Mouse (Mus musculus): Measurements from ENCODE around the gene Itprid1.

Itprid1 gene

DNA sequence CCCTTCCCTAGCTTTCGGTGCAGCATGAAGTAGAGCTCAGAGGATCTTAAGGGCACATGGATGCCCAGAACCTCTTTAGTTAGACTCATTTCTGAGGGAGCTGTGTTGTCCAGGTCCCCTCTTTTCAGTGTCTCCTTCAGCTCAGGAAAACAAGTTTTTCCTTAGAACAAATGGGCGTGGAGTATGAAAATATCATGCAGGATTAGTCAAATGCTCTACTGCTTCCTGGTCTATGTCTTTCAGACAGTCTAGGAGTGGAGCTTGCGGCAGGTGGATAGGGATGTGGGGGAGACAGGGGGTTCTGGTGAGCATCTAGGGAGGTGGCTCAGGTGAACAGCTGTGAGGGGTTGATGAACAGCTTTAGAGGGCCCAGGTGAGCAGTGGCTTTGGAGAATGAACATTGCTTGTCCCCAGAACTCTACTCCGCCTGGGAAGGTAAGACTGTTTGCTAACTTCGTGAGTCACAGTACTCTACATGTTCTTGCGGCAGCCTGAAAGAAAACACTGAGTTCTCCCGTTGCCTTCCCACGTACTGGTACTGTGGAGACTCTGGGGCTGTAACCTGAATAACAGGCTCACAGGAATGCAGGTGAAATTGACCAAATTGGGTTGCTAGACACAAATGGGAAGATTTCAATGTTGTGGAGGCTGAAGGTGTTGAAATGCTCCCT is at the start of gene Itprid1:
Itprid1 (plus strand) TSS at position 246 of the 671 bp plus-strand sequence.
- DNase-seq (ENCODE audit: low spot score) = no peak

GRCm38 (mm10) chr6:55789557-55789956 is 47.1 kb upstream of the Itprid1 start:
- DNase-seq (ENCODE audit: low spot score) = no peak

GRCm38 (mm10) chr6:55791852-55792496 is 44.7 kb upstream of the Itprid1 start:
- peak; percentile 6 for DNase-seq (ENCODE audit: low spot score)

GRCm38 (mm10) chr6:55792536-55792935 is 44.2 kb upstream of the Itprid1 start:
- DNase-seq (ENCODE audit: low spot score) = no peak

GRCm38 (mm10) chr6:55802686-55803085 is 34.0 kb upstream of the Itprid1 start:
- no peak for DNase-seq (ENCODE audit: low spot score)

- no peak for DNase-seq (ENCODE audit: low spot score)
Measured at GRCm38 (mm10) chr6:55803357-55803756, 33.3 kb upstream of the Itprid1 start.

GRCm38 (mm10) chr6:55803991-55804680 is 32.6 kb upstream of the Itprid1 start:
- DNase-seq (ENCODE audit: low spot score) = no peak

- no peak for DNase-seq (ENCODE audit: low spot score)
Measured at GRCm38 (mm10) chr6:55804681-55805000, 32.1 kb upstream of the Itprid1 start.

DNA sequence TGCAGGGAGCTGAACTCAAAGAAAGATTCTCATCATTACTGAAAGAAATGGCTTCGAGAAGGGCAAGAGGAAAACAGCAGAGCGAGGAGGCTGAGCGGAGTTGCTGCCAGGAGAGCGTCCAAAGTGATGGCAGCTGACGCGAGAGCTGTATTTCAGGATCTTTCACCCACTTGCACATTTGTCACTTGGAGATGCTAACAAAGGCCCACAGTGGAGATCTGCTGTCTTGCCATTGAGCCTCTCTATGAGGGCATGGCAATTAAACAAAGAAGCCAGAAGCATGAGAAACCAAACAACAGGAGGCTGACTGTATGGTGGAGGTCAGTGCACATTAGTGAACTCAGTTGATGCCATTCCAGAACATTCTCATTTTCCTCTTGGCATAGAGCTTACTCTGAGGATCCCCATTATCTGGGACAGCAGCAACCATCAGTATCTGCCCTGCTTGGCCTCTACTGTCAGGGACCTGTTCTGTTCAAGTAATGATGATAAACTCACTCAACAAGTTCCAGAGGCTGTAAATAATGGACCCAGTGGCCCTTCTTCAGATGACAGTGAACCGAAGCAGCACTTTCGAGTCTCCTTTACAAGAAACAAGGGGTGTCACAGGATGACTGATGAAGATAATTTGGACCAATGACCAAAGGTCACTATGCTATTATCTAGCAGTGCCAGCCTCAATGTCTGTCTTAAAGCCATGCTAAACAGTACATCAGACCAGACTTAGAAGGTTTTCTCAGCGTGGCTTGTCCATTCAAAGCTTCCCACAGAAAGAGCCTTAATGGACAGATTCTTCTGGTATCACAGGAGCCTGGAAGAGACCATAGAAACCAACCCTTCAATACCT is 31.2 kb upstream of the Itprid1 start:
- DNase-seq (ENCODE audit: low spot score) = no peak

GRCm38 (mm10) chr6:55806537-55806936 is 30.2 kb upstream of the Itprid1 start:
- no peak for DNase-seq (ENCODE audit: low spot score)

DNA sequence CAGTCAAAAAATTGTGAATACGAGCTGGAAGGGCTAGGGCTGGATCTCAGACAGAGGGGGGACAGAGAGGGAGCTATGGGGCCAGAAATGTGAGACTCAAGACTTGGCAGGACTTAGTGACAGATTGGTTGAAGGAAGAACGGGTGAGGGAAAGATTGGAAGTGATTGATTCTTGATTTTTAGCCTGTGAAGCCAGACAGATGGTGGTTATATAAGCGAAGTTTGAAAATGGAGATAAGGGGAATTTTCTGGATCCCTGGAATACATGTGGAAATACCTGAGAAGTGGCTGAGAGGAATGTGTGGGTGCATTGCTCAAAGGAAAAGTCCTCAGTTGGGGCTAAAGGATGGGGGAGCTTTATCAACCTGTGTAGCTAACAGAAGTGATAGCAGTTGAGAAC is 28.0 kb upstream of the Itprid1 start:
- no peak for DNase-seq (ENCODE audit: low spot score)

- no peak for DNase-seq (ENCODE audit: low spot score)
Measured at GRCm38 (mm10) chr6:55811153-55811552, 25.5 kb upstream of the Itprid1 start.

DNA sequence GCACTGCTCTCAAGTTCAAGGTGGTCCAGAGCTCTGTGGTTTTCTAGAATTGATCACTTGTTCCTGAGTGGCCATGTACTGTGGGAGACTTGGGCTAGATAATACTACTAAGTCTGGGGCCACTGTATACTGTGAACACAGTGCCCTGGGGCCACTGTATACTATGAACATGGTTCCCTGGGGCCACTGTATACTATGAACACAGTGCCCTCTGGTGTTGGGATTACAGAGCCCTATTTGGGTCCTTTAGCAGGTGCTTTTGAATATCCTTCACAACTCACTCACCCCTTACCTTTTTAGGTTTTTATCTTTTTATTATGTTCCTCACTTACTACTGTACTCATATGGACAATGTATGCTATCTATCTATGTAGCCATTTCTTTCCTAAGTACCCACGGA is 24.3 kb upstream of the Itprid1 start:
- DNase-seq (ENCODE audit: low spot score) = no peak

DNA sequence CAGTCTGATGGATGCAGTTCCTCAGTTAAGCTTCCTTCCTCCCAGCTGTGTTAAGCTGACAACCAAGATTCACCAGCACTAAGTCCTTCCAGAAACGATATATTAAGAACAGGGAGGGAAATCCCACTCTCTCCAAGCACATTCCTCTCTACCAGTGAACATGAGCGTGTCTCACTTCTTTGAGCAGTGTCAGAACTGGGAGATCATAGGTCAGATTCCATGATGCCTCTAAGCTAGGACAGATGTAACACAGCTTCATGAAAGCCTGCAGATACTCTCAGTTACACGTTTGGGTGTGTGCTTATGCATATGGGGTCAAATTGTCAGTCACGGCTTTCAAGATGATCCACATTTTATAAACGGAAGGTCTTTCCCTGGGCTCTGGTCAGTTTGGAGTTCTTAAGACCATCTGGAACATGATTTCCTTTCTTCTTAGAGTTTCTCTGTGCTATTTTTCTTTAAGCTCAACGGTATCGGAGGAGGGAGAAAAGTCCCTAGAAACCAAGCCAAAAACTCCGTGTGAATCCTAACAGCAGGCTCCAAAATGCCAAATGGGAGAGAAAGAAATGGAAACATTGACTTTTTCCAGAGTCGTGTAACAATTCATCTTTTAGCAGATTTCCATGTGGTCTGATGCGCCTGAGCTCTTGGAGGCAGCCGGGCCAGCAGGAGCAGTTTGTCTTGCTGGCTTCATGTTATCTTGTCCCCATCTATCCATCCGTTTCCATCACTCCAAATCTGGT is 22.3 kb upstream of the Itprid1 start:
- DNase-seq (ENCODE audit: low spot score) = no peak

DNA sequence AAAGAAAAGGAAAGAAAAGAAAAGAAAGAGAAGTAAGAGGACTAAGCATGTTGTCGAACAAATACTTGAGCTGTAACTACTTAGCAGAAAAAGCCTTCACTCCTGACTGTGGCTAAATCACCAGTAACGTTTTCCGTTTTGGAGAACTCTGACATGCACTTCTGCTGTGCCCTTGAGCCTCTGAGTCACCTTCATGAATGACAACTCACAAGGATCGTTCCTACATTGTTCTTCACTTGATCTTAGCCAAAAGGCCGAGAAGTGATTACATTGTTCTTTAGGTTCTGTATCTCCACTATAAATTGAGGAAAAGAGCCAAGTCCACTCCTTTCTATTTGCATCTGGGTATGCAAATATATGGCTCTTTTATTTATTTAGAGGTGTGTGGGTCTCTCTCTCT is 19.8 kb upstream of the Itprid1 start:
- no peak for DNase-seq (ENCODE audit: low spot score)

GRCm38 (mm10) chr6:55829722-55830121 is 7.0 kb upstream of the Itprid1 start:
- no peak for DNase-seq (ENCODE audit: low spot score)

DNA sequence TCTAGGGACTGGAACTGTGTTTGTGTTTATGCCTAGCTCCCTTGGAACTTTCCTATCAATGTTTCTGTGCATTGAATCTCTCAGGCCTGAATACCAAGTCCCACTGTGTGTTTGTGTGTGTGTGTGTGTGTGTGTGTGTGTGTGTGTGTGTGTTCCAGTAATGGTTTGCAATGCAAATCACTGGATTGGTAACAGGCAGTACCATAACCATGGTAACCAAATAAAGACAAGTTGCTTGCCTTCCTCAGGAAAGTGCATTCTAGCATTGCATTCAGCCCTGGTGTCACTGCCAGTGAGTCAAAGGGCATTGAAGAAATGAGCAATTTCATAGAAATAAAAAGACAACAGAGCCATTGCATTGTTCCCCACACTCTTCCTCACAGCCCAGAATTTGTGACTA is 15.9 kb downstream of the Itprid1 start:
- no peak for DNase-seq (ENCODE audit: low spot score)

DNA sequence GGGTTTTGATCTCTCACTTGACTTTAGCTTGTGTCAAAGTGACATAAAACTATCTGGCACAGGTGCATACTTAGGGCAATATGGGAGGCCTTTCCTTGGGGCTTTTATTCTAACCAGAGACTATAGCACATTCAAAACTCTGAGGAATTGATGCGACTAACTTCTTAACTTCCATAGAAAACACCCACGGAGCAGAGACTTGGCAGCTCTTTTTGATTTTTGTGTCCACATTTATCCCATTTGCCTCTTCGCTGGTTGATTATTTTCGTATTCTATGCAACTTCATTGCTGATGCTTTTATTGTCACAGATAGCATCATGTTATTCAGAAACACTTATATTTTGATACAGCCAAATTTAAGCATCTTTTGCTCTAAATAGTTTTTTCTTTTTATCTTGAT is 19.4 kb downstream of the Itprid1 start:
- no peak for DNase-seq (ENCODE audit: low spot score)

GRCm38 (mm10) chr6:55865206-55865605 is 28.5 kb downstream of the Itprid1 start:
- no peak for DNase-seq (ENCODE audit: low spot score)

DNA sequence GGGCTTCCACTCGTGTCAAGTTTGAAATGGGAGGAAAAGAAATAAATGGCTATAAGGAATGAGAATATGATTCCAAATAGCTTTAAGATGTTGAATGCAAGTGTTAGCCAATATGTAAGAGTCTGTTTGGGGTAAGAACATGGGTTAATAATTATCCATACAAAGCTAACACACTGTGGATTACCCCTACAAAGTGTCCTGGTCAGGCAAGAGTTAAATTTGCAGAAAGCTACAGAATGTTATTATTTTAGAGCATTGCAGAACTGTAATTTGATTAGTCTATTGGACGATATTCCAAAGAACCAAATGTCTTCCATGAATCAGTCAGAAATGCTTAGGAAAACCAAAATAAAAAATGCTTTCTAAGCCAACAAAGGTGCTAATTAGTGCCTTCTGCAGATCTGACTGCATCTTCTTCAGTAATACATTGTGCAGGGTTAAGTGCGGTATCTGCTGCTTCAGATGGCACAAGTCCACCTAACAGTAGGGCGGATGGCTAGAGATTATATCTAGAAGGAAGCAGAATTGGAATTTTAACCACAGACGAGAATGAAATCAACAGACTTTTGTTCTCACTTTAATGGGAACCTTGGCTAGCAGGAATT is 42.8 kb downstream of the Itprid1 start:
- DNase-seq (ENCODE audit: low spot score) = no peak

- DNase-seq (ENCODE audit: low spot score) = no peak
Measured at GRCm38 (mm10) chr6:55880886-55881285, 44.2 kb downstream of the Itprid1 start.
